Mouse (Mus musculus) heart, postnatal 0 days (tissue): ENCODE results near the gene Sh3bgrl2. TPM values are rescaled to one million over a fixed set of nuclear protein-coding genes. Genes with fewer than 3 reads are reported as not detected.

Experiments
- ATAC-seq: fragments of 200-750 bp; cut with Nextera tagmentation; 2 replicates; pipeline ENCODE4 v1.8.0; 2017; ENCODE audit warnings: low read depth, moderate number of reproducible peaks, moderate library complexity; ENCODE audit not compliant: insufficient read depth
- DNase-seq: peaks from one replicate; pipeline ENCODE4 v3.0.0-alpha.2; 2016; ENCODE audit warnings: low spot score
- H3K27ac ChIP-seq: fragments of 300-500 bp; sonication (generic); 2 replicates; pipeline ENCODE4 v1.5.1; 2014; ENCODE audit warnings: low read depth, mild to moderate bottlenecking
- H3K27me3 ChIP-seq: fragments of 300-500 bp; sonication (generic); 2 replicates; pipeline ENCODE4 v1.6.1; 2014; ENCODE audit warnings: low read length, mixed read lengths; ENCODE audit not compliant: control insufficient read depth, insufficient read depth
- H3K36me3 ChIP-seq: fragments of 300-500 bp; sonication (generic); replicated peaks from 2 replicates; pipeline ENCODE4 v1.6.1; 2014; ENCODE audit warnings: low read length, mixed read lengths; ENCODE audit not compliant: control insufficient read depth, insufficient read depth
- H3K4me1 ChIP-seq: fragments of 300-500 bp; sonication (generic); 2 replicates; pipeline ENCODE4 v1.6.1; 2014; ENCODE audit warnings: antibody characterized with exemption; ENCODE audit not compliant: control insufficient read depth, insufficient read depth
- H3K4me2 ChIP-seq: fragments of 300-500 bp; sonication (generic); 2 replicates; pipeline ENCODE4 v1.6.1; 2014; ENCODE audit warnings: low read depth, mild to moderate bottlenecking, low read length, moderate library complexity
- H3K4me3 ChIP-seq: fragments of 300-500 bp; sonication (generic); 2 replicates; pipeline ENCODE4 v1.5.1; 2014; ENCODE audit warnings: low read depth, low read length
- H3K9ac ChIP-seq: fragments of 300-500 bp; sonication (generic); replicated peaks from 2 replicates; pipeline ENCODE4 v1.6.1; 2014; ENCODE audit warnings: low read depth, low read length, mixed read lengths
- H3K9me3 ChIP-seq: fragments of 300-500 bp; sonication (generic); replicated peaks from 2 replicates; pipeline ENCODE4 v1.6.1; 2016; ENCODE audit warnings: low read length; ENCODE audit not compliant: control insufficient read depth
- CTCF ChIP-seq: IDR thresholded peaks from 2 replicates; pipeline ENCODE4 v1.5.1; 2016; ENCODE audit warnings: antibody characterized with exemption, control low read depth, low read depth
- EP300 ChIP-seq: IDR thresholded peaks from 2 replicates; pipeline ENCODE4 v1.6.1; 2016; ENCODE audit warnings: antibody characterized with exemption, low read depth
- WGBS: fragments of 180-500 bp; shearing (Covaris S2); extraction: QIAGEN DNeasy Blood & Tissue Kit; methylation state at CpG from one replicate; pipeline ENCODE4 v1.1.7; 2014; 5-methylcytosine and 5-hydroxymethylcytosine counted together
- polyA plus RNA-seq: library from polyadenylated mRNA; unstranded; fragments of >200 nt; fragmentation: Nextera tagmentation; extraction: Ambion mirVana; gene quantifications from 2 replicates; pipeline ENCODE4 v1.2.1, GENCODE M21; 2015
- total RNA-seq: library from RNA; depleted of rRNA; stranded (reverse); fragments of >200 nt; gene quantifications from 2 replicates; pipeline ENCODE4 v1.2.3, GENCODE M21; 2014; ENCODE audit warnings: low replicate concordance

Gene Sh3bgrl2
- total and polyA plus RNA-seq, 2 experiments from 2014 or later, result 3.8 to 5.7 TPM

GRCm38 (mm10) chr9:83599505-83599904, 51.4 kb downstream of the Sh3bgrl2 start:
- TF ChIP-seq EP300, result no peak
- no peak for TF ChIP-seq CTCF
- H3K9ac ChIP-seq, result no peak overlapping the region
- H3K4me3 ChIP-seq, result no peak overlapping the region
- no peaks in the 10 kb centered on the region for H3K27me3 ChIP-seq
- no peak overlapping the region for H3K4me2 ChIP-seq
- no peaks in the 10 kb centered on the region for H3K9me3 ChIP-seq
- H3K27ac ChIP-seq, result peak overlapping the region; percentile 48
- H3K36me3 ChIP-seq, result no peaks in the 10 kb centered on the region
- no peak for ATAC-seq
- no peak for DNase-seq
- 0 out of 2 replicates have a peak, but pooled peaks cover 6% of the 10 kb centered on the region for H3K4me1 ChIP-seq
- 44% methylated on average over 6 of the region's 6 CpGs for WGBS

GRCm38 (mm10) chr9:83600286-83601048, 52.3 kb downstream of the Sh3bgrl2 start:
- TF ChIP-seq EP300 (no peak), CTCF (no peak)
- Histone ChIP-seq H3K4me1 (0 out of 2 replicates have a peak, but pooled peaks cover 6% of the 10 kb centered on the region), H3K36me3 (no peaks in the 10 kb centered on the region), H3K9me3 (no peaks in the 10 kb centered on the region), H3K27ac (no peak overlapping the region), H3K9ac (no peak overlapping the region), H3K4me3 (no peak overlapping the region), H3K27me3 (no peaks in the 10 kb centered on the region), H3K4me2 (no peak overlapping the region)
- WGBS, result 82% methylated on average over 10 of the region's 10 CpGs
- ATAC-seq (no peak), DNase-seq (no peak)

DNA sequence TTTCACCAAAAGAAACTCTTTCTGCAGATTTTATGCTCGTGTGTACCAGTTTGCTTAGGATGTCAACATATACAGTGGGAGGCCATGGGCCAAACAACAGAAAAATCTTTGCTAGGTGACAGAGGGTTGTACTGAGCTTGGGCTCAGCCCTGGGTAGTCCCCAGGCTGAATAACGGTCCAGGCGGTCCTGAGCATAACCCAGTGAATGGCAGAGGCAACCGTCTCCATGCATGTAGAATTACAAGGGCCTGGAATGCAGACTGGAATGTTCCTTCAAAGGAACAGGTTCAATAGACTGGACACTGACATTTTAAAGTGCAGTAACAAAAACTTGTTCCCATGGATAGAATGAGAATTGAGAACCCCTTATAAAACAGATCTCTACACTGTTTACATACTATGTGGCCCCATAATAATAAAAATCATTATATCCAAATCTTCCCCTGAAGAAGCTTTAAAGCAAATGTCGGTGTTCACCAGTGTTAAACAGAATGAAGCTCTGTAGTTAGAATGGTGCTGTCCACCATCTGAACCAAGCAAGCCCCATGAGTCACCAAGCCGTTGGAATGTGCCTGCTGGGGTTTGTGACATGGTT, 54.1 kb downstream of the Sh3bgrl2 start:
- Histone ChIP-seq H3K4me3 (no peak overlapping the region), H3K9ac (no peak overlapping the region), H3K36me3 (no peaks in the 10 kb centered on the region), H3K4me1 (0 out of 2 replicates have a peak, but pooled peaks cover 6% of the 10 kb centered on the region), H3K27me3 (no peaks in the 10 kb centered on the region), H3K9me3 (no peaks in the 10 kb centered on the region), H3K4me2 (no peak overlapping the region), H3K27ac (no peak overlapping the region)
- WGBS, result 44% methylated on average over 6 of the region's 6 CpGs
- no peak for DNase-seq
- peak; percentile 49; the same call in 1 of the 2 replicates for ATAC-seq
- TF ChIP-seq CTCF (no peak), EP300 (no peak)

GRCm38 (mm10) chr9:83603159-83603558, 55.0 kb downstream of the Sh3bgrl2 start:
- H3K9me3 ChIP-seq, result no peaks in the 10 kb centered on the region
- ATAC-seq (no peak), DNase-seq (no peak)
- H3K4me1 ChIP-seq, result 0 out of 2 replicates have a peak, but pooled peaks cover 6% of the 10 kb centered on the region
- no peak overlapping the region for H3K9ac ChIP-seq
- H3K27ac ChIP-seq, result no peak overlapping the region
- no peaks in the 10 kb centered on the region for H3K36me3 ChIP-seq
- TF ChIP-seq CTCF (no peak), EP300 (no peak)
- no peak overlapping the region for H3K4me2 ChIP-seq
- H3K4me3 ChIP-seq, result no peak overlapping the region
- 65% methylated on average over 2 of the region's 2 CpGs for WGBS
- no peaks in the 10 kb centered on the region for H3K27me3 ChIP-seq

DNA sequence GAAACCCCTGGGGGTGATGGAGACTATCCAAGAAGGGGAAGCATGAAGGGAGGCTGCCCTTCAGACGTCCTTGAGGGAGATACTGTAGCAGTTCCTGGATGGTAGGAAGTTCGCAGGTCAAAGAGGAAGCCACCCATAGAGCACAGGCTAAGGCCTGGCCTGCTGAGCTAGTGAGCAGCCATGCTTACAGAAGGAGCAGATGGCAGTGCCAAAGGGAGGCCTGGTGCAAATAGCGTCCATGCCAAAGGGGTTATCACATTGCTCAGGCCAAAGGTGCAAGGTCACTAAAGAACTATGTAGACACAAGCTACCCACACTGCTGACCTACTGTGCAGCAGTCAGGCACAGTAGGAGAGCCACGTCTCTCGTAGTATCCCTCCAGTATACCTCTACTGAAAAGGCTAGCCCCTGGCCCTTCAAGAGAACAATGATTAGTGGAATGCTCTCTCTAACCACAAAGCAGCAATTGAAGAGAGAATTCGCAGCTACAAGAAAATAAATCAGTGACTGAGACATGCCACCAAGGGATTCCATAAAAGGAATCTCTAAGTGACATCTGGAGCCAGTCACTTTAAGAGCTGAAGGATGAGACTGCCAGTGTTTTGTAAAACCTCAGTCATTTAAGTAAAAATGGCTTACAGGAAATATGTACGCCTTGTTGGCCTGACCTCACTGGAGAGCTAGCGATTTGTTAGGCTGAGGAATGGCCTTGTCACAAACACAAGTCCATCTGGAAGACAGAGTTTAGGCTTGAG, 57.9 kb downstream of the Sh3bgrl2 start:
- Histone ChIP-seq H3K4me1 (0 out of 2 replicates have a peak, but pooled peaks cover 6% of the 10 kb centered on the region), H3K27ac (no peak overlapping the region), H3K9ac (no peak overlapping the region)

More for the DNA sequence above, 57.9 kb downstream of the Sh3bgrl2 start:
- Histone ChIP-seq H3K27me3 (no peaks in the 10 kb centered on the region), H3K4me3 (no peak overlapping the region), H3K9me3 (no peaks in the 10 kb centered on the region), H3K4me2 (no peak overlapping the region), H3K36me3 (no peaks in the 10 kb centered on the region)
- no peak for DNase-seq
- TF ChIP-seq CTCF (no peak), EP300 (no peak)
- WGBS, result 66% methylated on average over 8 of the region's 8 CpGs
- ATAC-seq, result no peak
